Mouse (Mus musculus): ENCODE data around the gene Adh6b. TPM values are rescaled to one million over a fixed set of nuclear protein-coding genes. Genes with fewer than 3 reads are reported as not detected.

Adh6b gene
- not detected for polyA plus RNA-seq (2015; fragmentation: Illumina TruSeq; extraction: RNeasy Lipid Tissue Mini Kit (QIAGEN cat#74804); ENCODE audit: insufficient read depth, low read depth, low replicate concordance)

GRCm38 (mm10) chr3:138341471-138341870, at the start of gene Adh6b:
Gene Adh6b, plus strand, starts transcription at chr3:138341775.

DNA sequence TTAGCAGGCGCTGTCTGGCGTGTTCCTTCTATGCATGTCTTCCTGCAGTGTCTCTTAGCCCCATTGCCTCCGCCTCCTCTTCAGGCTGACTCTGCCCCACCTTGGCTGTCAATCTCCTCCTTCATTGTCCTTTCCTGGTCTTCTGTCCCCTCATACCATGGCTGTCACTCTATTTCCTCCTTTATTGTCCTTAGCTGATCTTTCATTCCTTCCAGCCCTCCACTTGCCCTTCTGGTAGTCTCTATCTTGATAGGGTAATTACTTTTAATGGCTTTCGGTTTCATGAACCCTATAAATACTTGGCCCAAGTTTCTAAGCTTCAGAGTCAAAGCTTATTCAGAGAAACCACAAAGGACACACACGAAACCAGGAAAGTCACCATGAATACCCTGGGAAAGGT, 28.6 kb upstream of the Adh6b start, which contains the start of gene Adh6a:
TSS of gene Adh6a (plus strand) at position 322 of the 400 bp plus-strand sequence.

Other genes with a start within 250 kb of the Adh6b start
- 1.2 TPM for gene Trmt10a, start 198.3 kb upstream of the Adh6b start, polyA plus RNA-seq (2015; fragmentation: Illumina TruSeq; extraction: RNeasy Lipid Tissue Mini Kit (QIAGEN cat#74804); ENCODE audit: insufficient read depth, low read depth, low replicate concordance)
- gene Mttp, start 196.8 kb upstream of the Adh6b start, polyA plus RNA-seq (2015; fragmentation: Illumina TruSeq; extraction: RNeasy Lipid Tissue Mini Kit (QIAGEN cat#74804); ENCODE audit: insufficient read depth, low read depth, low replicate concordance), result 0.83 TPM
- gene 4930579F01Rik, start 147.9 kb upstream of the Adh6b start, polyA plus RNA-seq (2015; fragmentation: Illumina TruSeq; extraction: RNeasy Lipid Tissue Mini Kit (QIAGEN cat#74804); ENCODE audit: insufficient read depth, low read depth, low replicate concordance), result not detected
- not detected for gene Adh7, start 124.0 kb upstream of the Adh6b start, polyA plus RNA-seq (2015; fragmentation: Illumina TruSeq; extraction: RNeasy Lipid Tissue Mini Kit (QIAGEN cat#74804); ENCODE audit: insufficient read depth, low read depth, low replicate concordance)
- 22.1 TPM for gene Adh1, start 80.8 kb upstream of the Adh6b start, polyA plus RNA-seq (2015; fragmentation: Illumina TruSeq; extraction: RNeasy Lipid Tissue Mini Kit (QIAGEN cat#74804); ENCODE audit: insufficient read depth, low read depth, low replicate concordance)
- gene Adh6a, start 28.5 kb upstream of the Adh6b start, polyA plus RNA-seq (2015; fragmentation: Illumina TruSeq; extraction: RNeasy Lipid Tissue Mini Kit (QIAGEN cat#74804); ENCODE audit: insufficient read depth, low read depth, low replicate concordance), result not detected
- not detected for gene Adh4, start 73.7 kb downstream of the Adh6b start, polyA plus RNA-seq (2015; fragmentation: Illumina TruSeq; extraction: RNeasy Lipid Tissue Mini Kit (QIAGEN cat#74804); ENCODE audit: insufficient read depth, low read depth, low replicate concordance)
- 20.6 TPM for gene Adh5, start 101.3 kb downstream of the Adh6b start, polyA plus RNA-seq (2015; fragmentation: Illumina TruSeq; extraction: RNeasy Lipid Tissue Mini Kit (QIAGEN cat#74804); ENCODE audit: insufficient read depth, low read depth, low replicate concordance)
- gene Metap1, start 147.7 kb downstream of the Adh6b start, polyA plus RNA-seq (2015; fragmentation: Illumina TruSeq; extraction: RNeasy Lipid Tissue Mini Kit (QIAGEN cat#74804); ENCODE audit: insufficient read depth, low read depth, low replicate concordance), result 10.6 TPM
- gene Eif4e, start 184.4 kb downstream of the Adh6b start, polyA plus RNA-seq (2015; fragmentation: Illumina TruSeq; extraction: RNeasy Lipid Tissue Mini Kit (QIAGEN cat#74804); ENCODE audit: insufficient read depth, low read depth, low replicate concordance), result 16.6 TPM